Mouse (Mus musculus): Measurements from ENCODE around the gene Tgfa.

DNA sequence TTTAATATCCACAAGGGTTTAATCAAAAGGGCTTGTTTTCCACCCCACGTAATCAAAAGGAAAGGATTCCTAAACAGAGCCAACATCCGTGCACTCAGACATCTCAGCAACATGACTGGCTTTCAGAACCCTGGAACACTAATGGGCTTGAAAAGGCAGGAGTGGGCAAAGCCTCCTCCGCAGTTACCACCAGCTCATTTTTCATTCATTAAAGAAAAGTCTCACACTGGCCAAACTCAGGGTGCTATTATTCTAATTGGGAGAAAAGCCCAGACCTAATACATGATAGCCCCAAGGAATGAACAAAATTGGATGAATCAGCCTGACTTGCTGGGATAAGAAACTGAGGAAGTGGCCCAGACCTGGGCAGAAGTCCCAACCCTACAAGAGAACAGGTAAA lies 129.4 kb downstream of the Tgfa start:
- TF ChIP-seq NANOG (IDR thresholded peaks at IDR 0.05; ENCODE audit: borderline replicate concordance, low read length) (no peak), CTCF (conservative IDR thresholded peaks at IDR 0.05; ENCODE audit: low read length) (no peak)

Data from E14TG2a.4 (cell line).